Mouse (Mus musculus): ENCODE results near the gene Gm17949. TPM values are rescaled to one million over a fixed set of nuclear protein-coding genes. Genes with fewer than 3 reads are reported as not detected.

Gm17949 gene
- total RNA-seq, 2 experiments from 2014 or later, result not detected

Other genes with a start within 250 kb of the Gm17949 start
- gene Dus3l, start 246.7 kb upstream of the Gm17949 start, total RNA-seq (2015; ENCODE audit: low replicate concordance), result 6.5 and 7.1 TPM in 2 replicates
- gene Dus3l, start 246.7 kb upstream of the Gm17949 start, total RNA-seq (2017; ENCODE audit: low replicate concordance), result 3.0 and 5.4 TPM in 2 replicates
- gene Prr22, start 241.2 kb upstream of the Gm17949 start, total RNA-seq (2015; ENCODE audit: low replicate concordance), result not detected in 2 replicates
- gene Prr22, start 241.2 kb upstream of the Gm17949 start, total RNA-seq (2017; ENCODE audit: low replicate concordance), result not detected in 2 replicates
- gene Rfx2, start 180.5 kb upstream of the Gm17949 start, total RNA-seq (2015; ENCODE audit: low replicate concordance), result 101 and 107 TPM in 2 replicates
- gene Rfx2, start 180.5 kb upstream of the Gm17949 start, total RNA-seq (2017; ENCODE audit: low replicate concordance), result 76.1 and 105 TPM in 2 replicates
- gene Acsbg2, start 137.0 kb upstream of the Gm17949 start, total RNA-seq (2015; ENCODE audit: low replicate concordance), result not detected in 2 replicates
- gene Acsbg2, start 137.0 kb upstream of the Gm17949 start, total RNA-seq (2017; ENCODE audit: low replicate concordance), result not detected in 2 replicates
- gene 1700061G19Rik, start 136.0 kb upstream of the Gm17949 start, total RNA-seq (2015; ENCODE audit: low replicate concordance), result not detected in 2 replicates
- not detected in 2 replicates for gene 1700061G19Rik, start 136.0 kb upstream of the Gm17949 start, total RNA-seq (2017; ENCODE audit: low replicate concordance)
- 3.4 and 9.4 TPM in 2 replicates for gene Mllt1, start 76.1 kb upstream of the Gm17949 start, total RNA-seq (2015; ENCODE audit: low replicate concordance)
- 4.4 and 6.4 TPM in 2 replicates for gene Mllt1, start 76.1 kb upstream of the Gm17949 start, total RNA-seq (2017; ENCODE audit: low replicate concordance)
- gene Acer1, start 29.3 kb upstream of the Gm17949 start, total RNA-seq (2015; ENCODE audit: low replicate concordance), result not detected in 2 replicates
- gene Acer1, start 29.3 kb upstream of the Gm17949 start, total RNA-seq (2017; ENCODE audit: low replicate concordance), result not detected in 2 replicates
- gene Clpp, start 21.2 kb upstream of the Gm17949 start, total RNA-seq (2015; ENCODE audit: low replicate concordance), result 2.2 and 26.8 TPM in 2 replicates
- gene Clpp, start 21.2 kb upstream of the Gm17949 start, total RNA-seq (2017; ENCODE audit: low replicate concordance), result 10.8 and 15.7 TPM in 2 replicates
- gene Alkbh7, start 14.1 kb upstream of the Gm17949 start, total RNA-seq (2015; ENCODE audit: low replicate concordance), result not detected in 2 replicates
- 6.2 TPM in 1 of 2 replicates, not detected in the other for gene Alkbh7, start 14.1 kb upstream of the Gm17949 start, total RNA-seq (2017; ENCODE audit: low replicate concordance)
- gene Pspn, start 11.5 kb upstream of the Gm17949 start, total RNA-seq (2015; ENCODE audit: low replicate concordance), result not detected in 2 replicates
- gene Pspn, start 11.5 kb upstream of the Gm17949 start, total RNA-seq (2017; ENCODE audit: low replicate concordance), result not detected in 2 replicates
- gene Gtf2f1, start 181 bp upstream of the Gm17949 start, total RNA-seq (2015; ENCODE audit: low replicate concordance), result 57.4 and 61.3 TPM in 2 replicates
- 70.8 and 90.7 TPM in 2 replicates for gene Gtf2f1, start 181 bp upstream of the Gm17949 start, total RNA-seq (2017; ENCODE audit: low replicate concordance)
- gene Khsrp, start 20.1 kb downstream of the Gm17949 start, total RNA-seq (2015; ENCODE audit: low replicate concordance), result 87.6 and 97.7 TPM in 2 replicates
- 85.6 and 85.9 TPM in 2 replicates for gene Khsrp, start 20.1 kb downstream of the Gm17949 start, total RNA-seq (2017; ENCODE audit: low replicate concordance)
- not detected in 2 replicates for gene Slc25a41, start 30.2 kb downstream of the Gm17949 start, total RNA-seq (2015; ENCODE audit: low replicate concordance)
- not detected in 2 replicates for gene Slc25a41, start 30.2 kb downstream of the Gm17949 start, total RNA-seq (2017; ENCODE audit: low replicate concordance)
- gene Crb3, start 47.6 kb downstream of the Gm17949 start, total RNA-seq (2015; ENCODE audit: low replicate concordance), result not detected in 2 replicates
- gene Crb3, start 47.6 kb downstream of the Gm17949 start, total RNA-seq (2017; ENCODE audit: low replicate concordance), result not detected in 2 replicates
- gene Slc25a23, start 48.4 kb downstream of the Gm17949 start, total RNA-seq (2015; ENCODE audit: low replicate concordance), result 2.9 and 5.4 TPM in 2 replicates
- not detected in 2 replicates for gene Slc25a23, start 48.4 kb downstream of the Gm17949 start, total RNA-seq (2017; ENCODE audit: low replicate concordance)
- 6.1 and 12.2 TPM in 2 replicates for gene Dennd1c, start 67.0 kb downstream of the Gm17949 start, total RNA-seq (2015; ENCODE audit: low replicate concordance)
- gene Dennd1c, start 67.0 kb downstream of the Gm17949 start, total RNA-seq (2017; ENCODE audit: low replicate concordance), result 2.6 and 4.5 TPM in 2 replicates
- gene Tubb4a, start 76.3 kb downstream of the Gm17949 start, total RNA-seq (2015; ENCODE audit: low replicate concordance), result 1.4 TPM in 1 of 2 replicates, not detected in the other
- not detected in 2 replicates for gene Tubb4a, start 76.3 kb downstream of the Gm17949 start, total RNA-seq (2017; ENCODE audit: low replicate concordance)
- not detected in 2 replicates for gene Tnfsf9, start 93.9 kb downstream of the Gm17949 start, total RNA-seq (2015; ENCODE audit: low replicate concordance)
- gene Tnfsf9, start 93.9 kb downstream of the Gm17949 start, total RNA-seq (2017; ENCODE audit: low replicate concordance), result not detected in 2 replicates
- gene Cd70, start 138.3 kb downstream of the Gm17949 start, total RNA-seq (2015; ENCODE audit: low replicate concordance), result not detected in 2 replicates
- not detected in 2 replicates for gene Cd70, start 138.3 kb downstream of the Gm17949 start, total RNA-seq (2017; ENCODE audit: low replicate concordance)
- gene Tnfsf14, start 182.7 kb downstream of the Gm17949 start, total RNA-seq (2015; ENCODE audit: low replicate concordance), result 1.7 and 2.5 TPM in 2 replicates
- 1.4 TPM in 1 of 2 replicates, not detected in the other for gene Tnfsf14, start 182.7 kb downstream of the Gm17949 start, total RNA-seq (2017; ENCODE audit: low replicate concordance)
- 128 and 134 TPM in 2 replicates for gene C3, start 216.7 kb downstream of the Gm17949 start, total RNA-seq (2015; ENCODE audit: low replicate concordance)
- 69.4 and 132 TPM in 2 replicates for gene C3, start 216.7 kb downstream of the Gm17949 start, total RNA-seq (2017; ENCODE audit: low replicate concordance)
- 4.7 and 10.1 TPM in 2 replicates for gene Gpr108, start 237.0 kb downstream of the Gm17949 start, total RNA-seq (2015; ENCODE audit: low replicate concordance)
- gene Gpr108, start 237.0 kb downstream of the Gm17949 start, total RNA-seq (2017; ENCODE audit: low replicate concordance), result 2.8 and 4.4 TPM in 2 replicates
- not detected in 2 replicates for gene Trip10, start 238.0 kb downstream of the Gm17949 start, total RNA-seq (2015; ENCODE audit: low replicate concordance)
- 7.1 TPM in 1 of 2 replicates, not detected in the other for gene Trip10, start 238.0 kb downstream of the Gm17949 start, total RNA-seq (2017; ENCODE audit: low replicate concordance)